Mouse (Mus musculus): ENCODE results near the gene Tuft1.
A peak's percentile ranks its signal among the peaks of the same experiment; 100 is the strongest.

DNA sequence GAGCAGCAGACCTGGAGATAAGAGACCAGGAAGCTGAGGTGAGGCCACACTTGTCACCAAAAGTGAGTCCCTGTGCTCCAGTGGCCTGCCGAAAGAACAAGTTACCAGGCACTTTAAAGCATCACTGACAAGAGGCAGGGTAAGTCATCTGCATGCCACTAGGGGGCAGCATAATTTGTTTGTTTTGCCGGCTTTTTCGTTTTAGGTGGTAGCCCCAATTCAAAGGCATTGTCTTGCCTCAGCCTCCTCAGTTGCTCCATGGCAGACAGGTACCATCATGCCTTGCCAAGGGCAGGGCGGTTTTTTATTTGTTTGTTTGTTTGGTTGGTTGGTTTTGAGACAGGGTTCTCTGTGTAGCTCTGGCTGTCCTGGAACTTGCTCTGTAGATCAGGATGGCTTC lies 42.0 kb downstream of the Tuft1 start:
- TF ChIP-seq CTCF (conservative IDR thresholded peaks at IDR 0.05 in 1 of 2, IDR thresholded peaks at IDR 0.05 in 1 of 2; ENCODE audit: low read depth in 2 of 2, low read length in 2 of 2) (peak; percentile 77), CHD1 (IDR thresholded peaks at IDR 0.05; ENCODE audit: low read depth, low read length) (no peak), TCF12 (IDR thresholded peaks at IDR 0.05; ENCODE audit: low read depth, low read length) (no peak), CHD2 (IDR thresholded peaks at IDR 0.05; ENCODE audit: low read length) (no peak)
